Mouse (Mus musculus) 416B (cell line): ENCODE data around the gene Ccdc71.

Experiments
- DNase-seq: peaks from one replicate; pipeline ENCODE4 v3.0.0; 2011; ENCODE audit warnings: low read depth

Gene Ccdc71

GRCm38 (mm10) chr9:108459939-108460318 lies 398 bp upstream of the Ccdc71 start:
- no peak for DNase-seq

- DNase-seq, result no peak
These were observed 879 bp downstream of the Ccdc71 start, which contains the start of gene Klhdc8b for GRCm38 (mm10) chr9:108461181-108461631. Gene Klhdc8b, minus strand, starts transcription at chr9:108461581.

- no peak for DNase-seq
These were observed 1.3 kb downstream of the Ccdc71 start for GRCm38 (mm10) chr9:108461675-108462074.

- no peak for DNase-seq
These were observed 1.9 kb downstream of the Ccdc71 start for GRCm38 (mm10) chr9:108462192-108462591.

- no peak for DNase-seq
These were observed 3.4 kb downstream of the Ccdc71 start for GRCm38 (mm10) chr9:108463713-108464112.

- DNase-seq, result no peak
These were observed 5.9 kb downstream of the Ccdc71 start for GRCm38 (mm10) chr9:108466219-108466618.

GRCm38 (mm10) chr9:108469430-108469829 lies 9.1 kb downstream of the Ccdc71 start:
- no peak for DNase-seq

GRCm38 (mm10) chr9:108469845-108470244 lies 9.5 kb downstream of the Ccdc71 start:
- no peak for DNase-seq

- peak; percentile 28 for DNase-seq
These were observed 14.2 kb downstream of the Ccdc71 start for GRCm38 (mm10) chr9:108474528-108474927.

- DNase-seq, result no peak
These were observed 18.4 kb downstream of the Ccdc71 start for GRCm38 (mm10) chr9:108478638-108479156.

- DNase-seq, result no peak
These were observed 18.9 kb downstream of the Ccdc71 start for GRCm38 (mm10) chr9:108479241-108479640.

- DNase-seq, result no peak
These were observed 19.5 kb downstream of the Ccdc71 start, which contains the start of gene Lamb2 for GRCm38 (mm10) chr9:108479721-108480351. Gene Lamb2, plus strand, starts transcription at chr9:108479736.

GRCm38 (mm10) chr9:108480813-108481519 lies 20.6 kb downstream of the Ccdc71 start:
- DNase-seq, result no peak

- DNase-seq, result no peak
These were observed 21.3 kb downstream of the Ccdc71 start for GRCm38 (mm10) chr9:108481520-108482210.

GRCm38 (mm10) chr9:108483051-108483790 lies 22.9 kb downstream of the Ccdc71 start:
- no peak for DNase-seq

GRCm38 (mm10) chr9:108484021-108484420 lies 23.7 kb downstream of the Ccdc71 start:
- no peak for DNase-seq

- no peak for DNase-seq
These were observed 25.1 kb downstream of the Ccdc71 start for GRCm38 (mm10) chr9:108485301-108485875.

GRCm38 (mm10) chr9:108486973-108487530 lies 26.7 kb downstream of the Ccdc71 start:
- DNase-seq, result no peak

GRCm38 (mm10) chr9:108488403-108488802 lies 28.1 kb downstream of the Ccdc71 start:
- DNase-seq, result no peak

- DNase-seq, result no peak
These were observed 28.9 kb downstream of the Ccdc71 start for GRCm38 (mm10) chr9:108489215-108489614.
